Mouse (Mus musculus) B cell, adult (primary cell): ENCODE measurements around the gene Tktl1. TPM values are rescaled to one million over a fixed set of nuclear protein-coding genes. Genes with fewer than 3 reads are reported as not detected.

Experiments
- total RNA-seq: library from RNA; stranded (reverse); gene quantifications from 4 replicates; pipeline ENCODE4 v1.2.4, GENCODE M21; 2023; ENCODE audit not compliant: inconsistent age

The Tktl1 gene
- 0.42 to 0.67 TPM (median 0.57 TPM) in 4 replicates for total RNA-seq

GRCm38 (mm10) chrX:74176959-74177358 lies at the start of gene Tktl1:
Gene Tktl1, plus strand, starts transcription at chrX:74177259.

GRCm38 (mm10) chrX:74135263-74135662 lies 41.8 kb upstream of the Tktl1 start, which contains the start of gene Mecp2:
Gene Mecp2, minus strand, starts transcription at chrX:74135363.

GRCm38 (mm10) chrX:74167738-74168137 lies 9.3 kb upstream of the Tktl1 start, which contains the start of gene Tex28:
Gene Tex28, minus strand, starts transcription at chrX:74167838.

GRCm38 (mm10) chrX:74249615-74250014 lies 72.6 kb downstream of the Tktl1 start, which contains the start of gene Flna:
Gene Flna, minus strand, starts transcription at chrX:74249820.

GRCm38 (mm10) chrX:74254153-74254887 lies 77.3 kb downstream of the Tktl1 start, which contains the start of gene Emd:
Gene Emd, plus strand, starts transcription at chrX:74254687.

Other genes starting within 250 kb of the Tktl1 start
- 30.6 to 51.2 TPM (median 33.3 TPM) in 4 replicates for gene Renbp, start 246.4 kb upstream of the Tktl1 start, total RNA-seq
- gene Hcfc1, start 210.9 kb upstream of the Tktl1 start, total RNA-seq = 105 to 124 TPM (median 116 TPM) in 4 replicates
- 157 to 185 TPM (median 168 TPM) in 4 replicates for gene Irak1, start 153.3 kb upstream of the Tktl1 start, total RNA-seq
- not detected in 4 replicates for gene Opn1mw, start 49.8 kb upstream of the Tktl1 start, total RNA-seq
- gene Mecp2, start 41.9 kb upstream of the Tktl1 start, total RNA-seq = 41.7 to 52.4 TPM (median 47.8 TPM) in 4 replicates
- not detected in 4 replicates for gene Tex28, start 9.4 kb upstream of the Tktl1 start, total RNA-seq
- 454 to 490 TPM (median 483 TPM) in 4 replicates for gene Flna, start 72.6 kb downstream of the Tktl1 start, total RNA-seq
- 89.2 to 95.0 TPM (median 89.9 TPM) in 4 replicates for gene Emd, start 77.4 kb downstream of the Tktl1 start, total RNA-seq
- gene Rpl10, start 93.6 kb downstream of the Tktl1 start, total RNA-seq = 578 to 737 TPM (median 614 TPM) in 4 replicates
- gene Taz, start 104.7 kb downstream of the Tktl1 start, total RNA-seq = 93.5 to 123 TPM (median 106 TPM) in 4 replicates
- gene Dnase1l1, start 105.1 kb downstream of the Tktl1 start, total RNA-seq = 13.0 to 20.3 TPM (median 15.0 TPM) in 4 replicates
- gene Atp6ap1, start 119.8 kb downstream of the Tktl1 start, total RNA-seq = 166 to 176 TPM (median 174 TPM) in 4 replicates
- 307 to 387 TPM (median 365 TPM) in 4 replicates for gene Gdi1, start 127.7 kb downstream of the Tktl1 start, total RNA-seq
- gene Fam50a, start 135.8 kb downstream of the Tktl1 start, total RNA-seq = 101 to 115 TPM (median 104 TPM) in 4 replicates
- 13.3 to 19.2 TPM (median 16.1 TPM) in 4 replicates for gene Plxna3, start 151.8 kb downstream of the Tktl1 start, total RNA-seq
- 23.7 to 32.8 TPM (median 26.6 TPM) in 4 replicates for gene Lage3, start 176.4 kb downstream of the Tktl1 start, total RNA-seq
- gene Ubl4a, start 196.0 kb downstream of the Tktl1 start, total RNA-seq = 21.4 to 36.5 TPM (median 28.5 TPM) in 4 replicates
- 13.5 to 19.3 TPM (median 16.5 TPM) in 4 replicates for gene Slc10a3, start 196.1 kb downstream of the Tktl1 start, total RNA-seq
- 14.8 to 20.2 TPM (median 16.8 TPM) in 4 replicates for gene Fam3a, start 216.0 kb downstream of the Tktl1 start, total RNA-seq
- 56.8 to 57.7 TPM (median 57.5 TPM) in 4 replicates for gene Ikbkg, start 216.0 kb downstream of the Tktl1 start, total RNA-seq